Mouse (Mus musculus): ENCODE data around the gene Mier1. TPM values are rescaled to one million over a fixed set of nuclear protein-coding genes. Genes with fewer than 3 reads are reported as not detected.

Gene Mier1
- polyA plus RNA-seq (2015; fragmentation: Nextera tagmentation; extraction: Ambion mirVana), result 29.5 and 37.3 TPM in 2 replicates

DNA sequence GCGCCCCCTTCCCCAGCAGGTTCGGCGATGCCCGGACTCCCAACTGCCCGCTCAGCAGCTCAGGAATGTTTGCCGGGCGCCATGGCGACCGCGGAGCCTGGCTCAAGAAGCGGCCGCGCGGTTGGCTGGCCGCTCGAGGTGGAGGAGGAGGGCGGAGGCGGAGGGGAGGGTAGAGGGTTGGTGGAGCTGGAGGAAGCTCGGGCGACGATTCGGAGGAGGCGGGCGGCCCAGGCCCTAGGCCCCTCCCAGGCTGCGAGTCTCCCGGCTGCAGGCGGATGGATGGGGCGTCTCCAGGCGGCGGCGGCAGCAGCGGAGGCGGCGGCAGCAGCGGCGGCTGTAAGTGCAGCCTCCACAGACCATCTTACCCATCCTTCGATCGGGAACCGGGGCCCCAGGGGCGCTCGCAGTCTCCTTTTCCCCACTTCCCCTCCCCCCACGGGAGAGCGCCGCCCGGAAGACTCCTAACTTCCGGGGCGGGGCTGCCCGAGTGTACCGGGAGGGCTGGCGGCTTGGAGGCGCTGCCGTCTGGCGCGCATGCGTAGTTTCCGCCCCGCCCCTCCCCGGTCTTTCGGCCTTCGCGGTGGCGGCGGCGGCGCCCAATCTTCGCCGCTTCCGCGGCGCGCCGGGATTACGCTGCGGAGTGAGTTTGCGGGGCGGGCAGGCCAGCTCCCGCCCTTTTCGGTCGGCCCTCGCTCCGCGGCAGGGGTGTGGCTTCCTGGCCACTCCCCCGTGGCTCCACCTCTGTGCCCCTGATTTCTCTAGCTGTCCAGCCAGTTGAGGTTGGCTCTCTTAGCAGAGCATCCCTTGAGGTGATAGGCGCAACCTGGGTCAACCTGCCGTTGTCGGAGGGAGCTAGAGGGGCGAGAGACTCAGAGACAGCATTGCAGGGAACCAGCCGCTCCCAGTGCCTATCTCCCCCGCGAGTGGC, at the start of gene Mier1, which contains the start of gene Wdr78:
Gene Mier1, plus strand, starts transcription at position 207 of the 928 bp plus-strand sequence.
Gene Wdr78, minus strand, starts transcription at position 372 of the 928 bp plus-strand sequence.
- Histone ChIP-seq H3K4me3 (ENCODE audit: low read depth, low read length) (peak within 1 kb of the TSS; percentile 75), H3K27me3 (replicated peaks; ENCODE audit: control insufficient read depth, insufficient read depth, low read length) (no peaks in the 10 kb centered on the region), H3K27ac (ENCODE audit: low read depth, low read length) (peak within 1 kb of the TSS; percentile 91), H3K4me2 (replicated peaks; ENCODE audit: low read depth) (peak within 1 kb of the TSS; percentile 86), H3K9me3 (ENCODE audit: control insufficient read depth) (no peaks in the 10 kb centered on the region), H3K9ac (ENCODE audit: low read depth, low read length) (peak within 1 kb of the TSS; percentile 77), H3K4me1 (replicated peaks; ENCODE audit: control insufficient read depth, insufficient read depth, low read length) (0 out of 2 replicates have a peak, but pooled peaks cover 6% of the 10 kb centered on the region), H3K36me3 (ENCODE audit: control insufficient read depth, insufficient read depth) (peaks cover 5% of the 10 kb centered on the region)
- under 1% methylated on average over 85 of the region's 90 CpGs for WGBS
- no peak for TF ChIP-seq CTCF (IDR thresholded peaks at IDR 0.05; ENCODE audit: low read depth)
- peak; percentile 99 for ATAC-seq

DNA sequence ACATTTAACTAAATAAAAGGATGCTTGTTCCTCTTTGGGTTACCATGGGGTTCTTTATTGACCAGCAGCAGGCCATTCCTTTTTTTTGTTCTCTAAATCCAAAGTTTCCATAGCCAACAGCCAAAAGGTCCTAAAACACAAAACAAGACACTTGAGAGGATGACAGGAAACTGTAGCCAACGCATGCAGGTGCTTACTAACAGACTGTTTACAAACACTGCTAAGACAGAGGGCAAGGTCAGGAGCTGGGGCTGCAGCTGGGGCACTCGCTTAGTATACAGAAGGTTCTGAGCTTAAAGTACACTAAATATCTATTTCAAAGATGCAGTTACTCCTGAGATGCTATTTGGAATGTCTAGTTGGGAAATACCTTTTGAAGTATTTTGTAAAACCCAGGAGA, 49.8 kb upstream of the Mier1 start:
- Histone ChIP-seq H3K27me3 (replicated peaks; ENCODE audit: control insufficient read depth, insufficient read depth, low read length) (no peaks in the 10 kb centered on the region), H3K27ac (ENCODE audit: low read depth, low read length) (no peak overlapping the region), H3K9ac (ENCODE audit: low read depth, low read length) (no peak overlapping the region), H3K36me3 (ENCODE audit: control insufficient read depth, insufficient read depth) (no peaks in the 10 kb centered on the region), H3K4me3 (ENCODE audit: low read depth, low read length) (no peak overlapping the region), H3K4me1 (replicated peaks; ENCODE audit: control insufficient read depth, insufficient read depth, low read length) (no peaks in the 10 kb centered on the region), H3K9me3 (ENCODE audit: control insufficient read depth) (no peaks in the 10 kb centered on the region), H3K4me2 (replicated peaks; ENCODE audit: low read depth) (no peak overlapping the region)
- TF ChIP-seq CTCF (IDR thresholded peaks at IDR 0.05; ENCODE audit: low read depth), result no peak
- WGBS, result 68% methylated on average over 2 of the region's 2 CpGs
- no peak for ATAC-seq

DNA sequence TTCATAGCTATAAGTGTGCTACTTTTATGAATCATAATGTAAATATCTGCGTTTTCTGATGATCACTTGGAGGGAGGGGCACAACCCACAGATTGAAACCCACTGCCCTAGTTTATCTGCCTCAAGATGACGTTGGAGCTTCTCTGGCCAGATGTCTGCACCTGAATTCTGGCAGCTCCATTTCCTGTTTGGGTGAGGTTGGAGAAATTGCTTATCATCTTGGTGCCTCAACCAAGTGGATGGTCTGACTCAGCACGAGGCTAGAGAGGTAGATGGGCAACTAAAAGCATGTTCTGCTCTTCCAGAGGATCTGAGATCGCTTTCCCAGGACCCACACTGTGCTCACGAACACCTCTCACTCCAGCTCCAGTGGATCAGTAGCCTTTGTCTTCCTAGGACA, 49.2 kb upstream of the Mier1 start:
- ATAC-seq, result no peak

DNA sequence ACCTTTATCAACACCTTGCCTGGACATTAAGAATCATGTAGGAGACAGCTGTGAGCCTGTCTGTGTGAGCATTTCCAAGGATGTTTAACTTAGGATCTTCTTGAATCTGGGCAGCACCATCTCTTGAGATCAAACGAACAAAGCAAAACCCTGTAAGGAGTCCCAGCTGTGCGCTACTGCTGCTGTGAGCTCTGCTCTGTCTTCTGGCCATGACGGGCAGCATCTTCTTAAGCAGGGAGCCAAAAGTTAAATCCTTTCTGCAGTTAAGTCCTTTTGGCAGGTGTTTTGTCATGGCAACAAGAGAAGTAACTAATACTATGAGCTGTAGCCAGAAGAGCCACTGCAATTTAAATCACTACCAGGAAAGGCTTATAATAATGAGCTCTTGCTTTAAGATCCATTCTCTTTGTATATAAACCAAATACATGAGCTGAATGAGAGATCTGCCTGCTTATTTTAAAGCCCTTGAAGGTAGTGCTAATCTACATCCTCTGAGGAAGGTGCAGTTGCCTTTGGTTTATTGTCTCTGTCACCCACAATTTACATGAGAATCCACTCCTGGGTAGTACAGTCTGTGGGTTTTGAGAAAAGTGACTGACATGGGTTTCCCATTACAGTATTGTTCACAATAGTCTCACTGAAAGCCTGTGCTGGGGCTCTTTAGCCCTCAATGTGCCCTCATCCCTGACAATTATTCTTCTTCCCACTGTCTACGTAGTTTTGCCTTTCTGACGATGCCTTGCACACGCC, 46.1 kb upstream of the Mier1 start:
- H3K9ac ChIP-seq (ENCODE audit: low read depth, low read length), result no peak overlapping the region
- no peak overlapping the region for H3K4me3 ChIP-seq (ENCODE audit: low read depth, low read length)
- no peaks in the 10 kb centered on the region for H3K4me1 ChIP-seq (replicated peaks; ENCODE audit: control insufficient read depth, insufficient read depth, low read length)
- H3K4me2 ChIP-seq (replicated peaks; ENCODE audit: low read depth), result no peak overlapping the region
- H3K9me3 ChIP-seq (ENCODE audit: control insufficient read depth), result no peaks in the 10 kb centered on the region
- no peak for TF ChIP-seq CTCF (IDR thresholded peaks at IDR 0.05; ENCODE audit: low read depth)
- H3K27ac ChIP-seq (ENCODE audit: low read depth, low read length), result no peak overlapping the region
- no peaks in the 10 kb centered on the region for H3K36me3 ChIP-seq (ENCODE audit: control insufficient read depth, insufficient read depth)
- 72% methylated on average over 6 of the region's 6 CpGs for WGBS
- no peaks in the 10 kb centered on the region for H3K27me3 ChIP-seq (replicated peaks; ENCODE audit: control insufficient read depth, insufficient read depth, low read length)
- no peak for ATAC-seq

More for the DNA sequence above, 49.2 kb upstream of the Mier1 start:
- Histone ChIP-seq H3K27me3 (replicated peaks; ENCODE audit: control insufficient read depth, insufficient read depth, low read length) (no peaks in the 10 kb centered on the region), H3K4me1 (replicated peaks; ENCODE audit: control insufficient read depth, insufficient read depth, low read length) (no peaks in the 10 kb centered on the region), H3K4me3 (ENCODE audit: low read depth, low read length) (no peak overlapping the region), H3K9me3 (ENCODE audit: control insufficient read depth) (no peaks in the 10 kb centered on the region), H3K9ac (ENCODE audit: low read depth, low read length) (no peak overlapping the region), H3K27ac (ENCODE audit: low read depth, low read length) (no peak overlapping the region), H3K36me3 (ENCODE audit: control insufficient read depth, insufficient read depth) (no peaks in the 10 kb centered on the region), H3K4me2 (replicated peaks; ENCODE audit: low read depth) (no peak overlapping the region)
- no peak for TF ChIP-seq CTCF (IDR thresholded peaks at IDR 0.05; ENCODE audit: low read depth)
- WGBS, result 53% methylated on average over 5 of the region's 5 CpGs

DNA sequence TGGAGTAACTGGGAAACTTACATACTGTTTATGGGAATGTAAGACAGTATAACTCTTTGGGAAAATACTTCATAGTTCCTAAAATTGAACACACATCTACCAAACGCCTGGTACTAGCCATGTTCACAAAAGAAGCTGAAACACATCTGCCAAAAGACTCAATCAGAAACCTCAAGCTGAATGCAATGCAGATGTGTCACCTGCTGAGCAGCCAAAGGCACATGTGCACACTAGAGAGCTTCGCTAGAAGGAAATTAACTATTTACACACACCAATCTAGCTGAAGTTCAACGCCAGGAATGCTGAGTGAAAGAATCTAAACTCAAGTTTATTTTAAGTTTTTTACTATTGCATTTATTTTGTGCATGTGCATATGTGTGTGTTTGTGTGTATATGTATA, 43.6 kb upstream of the Mier1 start:
- Histone ChIP-seq H3K9ac (ENCODE audit: low read depth, low read length) (no peak overlapping the region), H3K4me1 (replicated peaks; ENCODE audit: control insufficient read depth, insufficient read depth, low read length) (no peaks in the 10 kb centered on the region), H3K9me3 (ENCODE audit: control insufficient read depth) (no peaks in the 10 kb centered on the region), H3K4me3 (ENCODE audit: low read depth, low read length) (no peak overlapping the region), H3K4me2 (replicated peaks; ENCODE audit: low read depth) (no peak overlapping the region), H3K36me3 (ENCODE audit: control insufficient read depth, insufficient read depth) (no peaks in the 10 kb centered on the region), H3K27ac (ENCODE audit: low read depth, low read length) (no peak overlapping the region), H3K27me3 (replicated peaks; ENCODE audit: control insufficient read depth, insufficient read depth, low read length) (no peaks in the 10 kb centered on the region)
- no peak for ATAC-seq
- 85% methylated on average over 3 of the region's 3 CpGs for WGBS
- no peak for TF ChIP-seq CTCF (IDR thresholded peaks at IDR 0.05; ENCODE audit: low read depth)

DNA sequence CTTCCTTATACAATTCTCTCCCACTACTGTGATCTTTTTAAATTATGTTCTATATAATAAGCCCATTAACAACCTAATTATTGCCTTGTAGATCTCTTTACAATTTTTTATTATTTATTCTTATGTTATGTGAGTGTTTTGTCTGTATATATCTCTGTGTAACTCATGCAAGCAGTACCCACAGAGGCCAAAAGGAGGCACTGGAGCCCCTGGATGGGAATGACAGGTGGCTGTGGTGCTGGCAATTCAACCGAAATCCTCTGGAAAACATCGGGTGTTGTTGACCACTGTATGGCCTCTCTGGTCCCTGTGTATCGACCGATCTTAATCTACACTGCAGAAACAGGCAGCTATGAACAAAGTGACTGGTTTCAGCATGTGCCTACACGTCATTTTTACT, 29.0 kb upstream of the Mier1 start:
- no peak overlapping the region for H3K9ac ChIP-seq (ENCODE audit: low read depth, low read length)
- no peaks in the 10 kb centered on the region for H3K36me3 ChIP-seq (ENCODE audit: control insufficient read depth, insufficient read depth)
- H3K27me3 ChIP-seq (replicated peaks; ENCODE audit: control insufficient read depth, insufficient read depth, low read length), result no peaks in the 10 kb centered on the region
- no peaks in the 10 kb centered on the region for H3K9me3 ChIP-seq (ENCODE audit: control insufficient read depth)
- no peak overlapping the region for H3K27ac ChIP-seq (ENCODE audit: low read depth, low read length)
- no peak overlapping the region for H3K4me3 ChIP-seq (ENCODE audit: low read depth, low read length)
- no peak for ATAC-seq
- H3K4me2 ChIP-seq (replicated peaks; ENCODE audit: low read depth), result no peak overlapping the region
- peak; percentile 25; the same call in 1 of the 2 replicates for TF ChIP-seq CTCF (IDR thresholded peaks at IDR 0.05; ENCODE audit: low read depth)
- no peaks in the 10 kb centered on the region for H3K4me1 ChIP-seq (replicated peaks; ENCODE audit: control insufficient read depth, insufficient read depth, low read length)
- WGBS, result 92% methylated on average over 5 of the region's 5 CpGs

All from intestine, postnatal 0 days (tissue).